Mouse (Mus musculus): ENCODE data around the gene Sppl3. TPM values are rescaled to one million over a fixed set of nuclear protein-coding genes. Genes with fewer than 3 reads are reported as not detected.

Gene Sppl3
- total and polyA plus RNA-seq, 3 experiments: 14.3 to 29.2 (median 14.9) TPM

DNA sequence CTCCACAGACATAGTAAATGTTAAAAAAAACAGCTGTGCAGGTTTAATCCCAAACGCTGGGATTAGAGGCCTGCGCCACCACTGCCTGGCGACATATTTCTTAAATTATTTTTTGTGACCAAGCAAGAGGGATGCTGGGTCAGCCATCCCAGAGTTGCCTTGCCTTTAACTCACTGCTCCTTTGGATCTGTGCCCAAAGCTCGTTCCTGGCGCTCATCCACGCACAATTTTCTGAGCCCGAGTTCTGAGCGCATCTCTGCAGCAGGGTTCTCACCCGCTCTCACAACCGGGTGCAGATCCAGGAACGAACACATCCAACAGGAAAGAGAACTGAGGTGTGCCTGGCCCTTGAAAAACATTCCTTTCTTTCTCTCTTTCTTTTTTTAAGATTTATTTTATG lies 32.5 kb upstream of the Sppl3 start:
- no peak for DNase-seq (ENCODE audit: extremely low read depth)
- no peak overlapping the region for H3K27ac ChIP-seq (ENCODE audit: insufficient read depth, low read depth)
- no peaks in the 10 kb centered on the region for H3K36me3 ChIP-seq (replicated peaks in 1 of 2; ENCODE audit: control insufficient read depth in 1 of 2, insufficient read depth in 1 of 2, low read length in 1 of 2)
- H3K4me3 ChIP-seq (replicated peaks in 1 of 3; ENCODE audit: low read depth in 2 of 3, low read length in 2 of 3, poor library complexity in 1 of 3): no peak overlapping the region
- peaks cover under 1% of the 10 kb centered on the region for H3K9me3 ChIP-seq (replicated peaks; ENCODE audit: low read length)
- H3K4me1 ChIP-seq (ENCODE audit: control insufficient read depth in 1 of 2, insufficient read depth in 2 of 2): peaks cover 0 to 28% of the 10 kb centered on the region in 2 experiments; a peak in 2 of 4 replicates
- TF ChIP-seq POLR2A (IDR thresholded peaks at IDR 0.05; ENCODE audit: low read depth, low read length): no peak
- TF ChIP-seq KAT2A (IDR thresholded peaks at IDR 0.05; ENCODE audit: insufficient replicate concordance, low read length): no peak
- no peak for TF ChIP-seq NRF1 (IDR thresholded peaks at IDR 0.05; ENCODE audit: low read depth, low read length)
- no peak for TF ChIP-seq CHD1 (IDR thresholded peaks at IDR 0.05; ENCODE audit: low read depth, low read length)
- no peak for TF ChIP-seq BHLHE40 (IDR thresholded peaks at IDR 0.05; ENCODE audit: low read depth, low read length)
- no peak for TF ChIP-seq EP300 (IDR thresholded peaks at IDR 0.05; ENCODE audit: low read length)
- TF ChIP-seq RCOR1 (conservative IDR thresholded peaks at IDR 0.05; ENCODE audit: low read depth, low read length): no peak
- no peak for TF ChIP-seq MXI1 (IDR thresholded peaks at IDR 0.05; ENCODE audit: low read depth, low read length)
- no peak for TF ChIP-seq MAX (IDR thresholded peaks at IDR 0.05; ENCODE audit: low read length)
- TF ChIP-seq USF1 (IDR thresholded peaks at IDR 0.05; ENCODE audit: low read depth, low read length): no peak
- TF ChIP-seq ZKSCAN1 (IDR thresholded peaks at IDR 0.05; ENCODE audit: borderline replicate concordance, low read depth, low read length): no peak
- no peak for TF ChIP-seq HCFC1 (IDR thresholded peaks at IDR 0.05; ENCODE audit: low read depth, low read length)
- TF ChIP-seq POLR2AphosphoS2 (IDR thresholded peaks at IDR 0.05; ENCODE audit: low read depth, low read length): no peak
- TF ChIP-seq ETS1 (conservative IDR thresholded peaks at IDR 0.05; ENCODE audit: low read depth, low read length): no peak
- TF ChIP-seq CTCF (conservative IDR thresholded peaks at IDR 0.05 in 1 of 2, IDR thresholded peaks at IDR 0.05 in 1 of 2; ENCODE audit: low read depth in 2 of 2, low read length in 2 of 2): no peak
- TF ChIP-seq ZC3H11A (IDR thresholded peaks at IDR 0.05; ENCODE audit: low read depth, low read length): no peak
- no peak for TF ChIP-seq JUN (IDR thresholded peaks at IDR 0.05; ENCODE audit: insufficient read depth, low read depth, low read length)
- dilution Hi-C loops (cut with MboI; ENCODE audit: extremely low pct_ligation_motif_present, extremely low pct_unique_long_range_greater_than_20kb, low sequenced_read_pairs): no loop called here
- no peaks in the 10 kb centered on the region for H3K79me2 ChIP-seq (replicated peaks; ENCODE audit: control insufficient read depth, extremely low read depth, insufficient read depth, poor library complexity, severe bottlenecking)
- in situ Hi-C loops (cut with MboI; ENCODE audit: low pct_ligation_motif_present, low pct_unique_long_range_greater_than_20kb, low sequenced_read_pairs): loop anchor here (5.0 to 10.0 kb wide), 3 partner anchors 99 to 259 kb away; partner anchors contain the start of gene Pop5
- no peak overlapping the region for H3K9ac ChIP-seq (ENCODE audit: insufficient read depth, low read depth)
- no peak overlapping the region for H3K4me2 ChIP-seq (ENCODE audit: insufficient read depth, low read depth, poor library complexity, severe bottlenecking)
- no peaks in the 10 kb centered on the region for H3K27me3 ChIP-seq (replicated peaks)

DNA sequence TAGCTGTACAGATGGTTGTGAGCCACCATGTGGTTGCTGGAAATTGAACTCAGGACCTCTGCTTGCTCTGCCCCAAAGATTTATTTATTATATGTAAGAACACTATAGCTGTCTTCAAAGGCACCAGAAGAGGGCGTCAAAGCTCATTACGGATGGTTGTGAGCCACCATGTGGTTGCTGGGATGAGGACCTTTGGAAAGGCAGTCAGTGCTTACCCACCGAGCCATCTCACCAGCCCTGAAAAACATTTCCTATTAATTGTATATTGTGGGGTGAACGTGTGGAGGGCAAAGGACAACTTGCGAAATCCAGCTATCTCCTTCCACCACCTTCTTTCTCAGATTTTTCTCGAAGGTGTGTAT lies 32.1 kb upstream of the Sppl3 start:
- Histone ChIP-seq H3K36me3 (replicated peaks in 1 of 2; ENCODE audit: control insufficient read depth in 1 of 2, insufficient read depth in 1 of 2, low read length in 1 of 2) (no peaks in the 10 kb centered on the region), H3K4me2 (ENCODE audit: insufficient read depth, low read depth, poor library complexity, severe bottlenecking) (peak overlapping the region; percentile 88), H3K4me3 (replicated peaks in 1 of 3; ENCODE audit: low read depth in 2 of 3, low read length in 2 of 3, poor library complexity in 1 of 3) (peak overlapping the region; percentile 24 to 44 (median 44)), H3K9me3 (replicated peaks; ENCODE audit: low read length) (peaks cover 4% of the 10 kb centered on the region), H3K79me2 (replicated peaks; ENCODE audit: control insufficient read depth, extremely low read depth, insufficient read depth, poor library complexity, severe bottlenecking) (no peaks in the 10 kb centered on the region), H3K27ac (ENCODE audit: insufficient read depth, low read depth) (no peak overlapping the region), H3K4me1 (ENCODE audit: control insufficient read depth in 1 of 2, insufficient read depth in 2 of 2) (peaks cover 0 to 28% of the 10 kb centered on the region in 2 experiments; a peak in 2 of 4 replicates), H3K27me3 (replicated peaks) (no peaks in the 10 kb centered on the region), H3K9ac (ENCODE audit: insufficient read depth, low read depth) (peak overlapping the region; percentile 20; the same call in 1 of the 2 replicates)
- TF ChIP-seq NELFE (IDR thresholded peaks at IDR 0.05; ENCODE audit: low read depth, low read length): peak; percentile 13; the same call in 1 of the 2 replicates
- no peak; the same call in 1 of the 2 replicates for TF ChIP-seq MXI1 (IDR thresholded peaks at IDR 0.05; ENCODE audit: low read depth, low read length)
- TF ChIP-seq PAX5 (IDR thresholded peaks at IDR 0.05; ENCODE audit: low read length): no peak
- TF ChIP-seq CHD1 (IDR thresholded peaks at IDR 0.05; ENCODE audit: low read depth, low read length): no peak
- peak; percentile 30 for TF ChIP-seq RAD21 (IDR thresholded peaks at IDR 0.05; ENCODE audit: low read depth, low read length)
- TF ChIP-seq SMC3 (IDR thresholded peaks at IDR 0.05; ENCODE audit: low read depth, low read length): peak; percentile 39
- TF ChIP-seq HCFC1 (IDR thresholded peaks at IDR 0.05; ENCODE audit: low read depth, low read length): no peak
- peak in 1 of 2 experiments; percentile 76; a peak in 2 of 4 replicates for TF ChIP-seq CTCF (conservative IDR thresholded peaks at IDR 0.05 in 1 of 2, IDR thresholded peaks at IDR 0.05 in 1 of 2; ENCODE audit: low read depth in 2 of 2, low read length in 2 of 2)
- TF ChIP-seq ZKSCAN1 (IDR thresholded peaks at IDR 0.05; ENCODE audit: borderline replicate concordance, low read depth, low read length): no peak
- TF ChIP-seq TBP (conservative IDR thresholded peaks at IDR 0.05; ENCODE audit: low read depth, low read length): no peak
- peak; percentile 87 for TF ChIP-seq MYC (IDR thresholded peaks at IDR 0.05; ENCODE audit: low read depth, low read length)
- no peak for TF ChIP-seq USF2 (conservative IDR thresholded peaks at IDR 0.05; ENCODE audit: low read depth, low read length)
- TF ChIP-seq MAX (IDR thresholded peaks at IDR 0.05; ENCODE audit: low read length): peak; percentile 58; the same call in 1 of the 2 replicates
- no peak for TF ChIP-seq UBTF (IDR thresholded peaks at IDR 0.05; ENCODE audit: low read depth, low read length)
- TF ChIP-seq SIN3A (IDR thresholded peaks at IDR 0.05; ENCODE audit: low read length): no peak
- no peak for TF ChIP-seq GABPA (IDR thresholded peaks at IDR 0.05; ENCODE audit: insufficient replicate concordance, low read depth, low read length)
- DNase-seq (ENCODE audit: extremely low read depth): peak; percentile 78
- dilution Hi-C loops (cut with MboI; ENCODE audit: extremely low pct_ligation_motif_present, extremely low pct_unique_long_range_greater_than_20kb, low sequenced_read_pairs) (no loop called here), in situ Hi-C loops (cut with MboI; ENCODE audit: low pct_ligation_motif_present, low pct_unique_long_range_greater_than_20kb, low sequenced_read_pairs) (loop anchor here (5.0 to 10.0 kb wide), 3 partner anchors 98 to 258 kb away; partner anchors contain the start of gene Pop5)

Data from CH12.LX (cell line).